Mouse (Mus musculus) liver, postnatal 0 days (tissue): ENCODE data around the gene Parp12. TPM values are rescaled to one million over a fixed set of nuclear protein-coding genes. Genes with fewer than 3 reads are reported as not detected.

Experiments used
- ATAC-seq: fragments of 200-750 bp; cut with Nextera tagmentation; 2 replicates; pipeline ENCODE4 v1.8.0; 2017; ENCODE audit warnings: mild to moderate bottlenecking, moderate library complexity
- DNase-seq: peaks from one replicate; pipeline ENCODE4 v3.0.0-alpha.2; 2016
- H3K27ac ChIP-seq: fragments of 300-500 bp; sonication (generic); 2 replicates; pipeline ENCODE4 v1.5.1; 2014; ENCODE audit warnings: antibody characterized with exemption, moderate library complexity, mild to moderate bottlenecking, low read depth
- H3K27me3 ChIP-seq: fragments of 300-500 bp; sonication (generic); 2 replicates; pipeline ENCODE4 v1.6.1; 2014; ENCODE audit warnings: low read length, control low read depth, mixed read lengths; ENCODE audit not compliant: insufficient read depth
- H3K36me3 ChIP-seq: fragments of 300-500 bp; sonication (generic); replicated peaks from 2 replicates; pipeline ENCODE4 v1.6.1; 2014; ENCODE audit warnings: mild to moderate bottlenecking, control low read depth, low read length, moderate library complexity, mixed read lengths; ENCODE audit not compliant: insufficient read depth
- H3K4me1 ChIP-seq: fragments of 300-500 bp; sonication (generic); 2 replicates; pipeline ENCODE4 v1.6.1; 2014; ENCODE audit warnings: antibody characterized with exemption, mild to moderate bottlenecking, control low read depth; ENCODE audit not compliant: insufficient read depth
- H3K4me2 ChIP-seq: fragments of 300-500 bp; sonication (generic); 2 replicates; pipeline ENCODE4 v1.6.1; 2014; ENCODE audit warnings: low read depth, mild to moderate bottlenecking, low read length, moderate library complexity, mixed read lengths
- H3K4me3 ChIP-seq: fragments of 300-500 bp; sonication (generic); 2 replicates; pipeline ENCODE4 v1.5.1; 2014; ENCODE audit warnings: low read depth, low read length
- H3K9ac ChIP-seq: fragments of 300-500 bp; sonication (generic); replicated peaks from 2 replicates; pipeline ENCODE4 v1.6.1; 2014; ENCODE audit warnings: mild to moderate bottlenecking, moderate library complexity
- H3K9me3 ChIP-seq: fragments of 300-500 bp; sonication (generic); 2 replicates; pipeline ENCODE4 v1.6.1; 2016; ENCODE audit warnings: mild to moderate bottlenecking, control low read depth, low read length, mixed read lengths
- CTCF ChIP-seq: sonication (generic); IDR thresholded peaks from 2 replicates; pipeline ENCODE4 v1.5.1; 2016; ENCODE audit warnings: antibody characterized with exemption, low read depth
- EP300 ChIP-seq: IDR thresholded peaks from 2 replicates; pipeline ENCODE4 v1.6.1; 2016; ENCODE audit warnings: antibody characterized with exemption, low read depth, mild to moderate bottlenecking
- WGBS: fragments of 180-500 bp; shearing (Covaris S2); extraction: QIAGEN DNeasy Blood & Tissue Kit; methylation state at CpG from one replicate; pipeline ENCODE4 v1.1.7; 2014; ENCODE audit not compliant: insufficient replicate concordance; 5-methylcytosine and 5-hydroxymethylcytosine counted together
- polyA plus RNA-seq: library from polyadenylated mRNA; unstranded; fragments of >200 nt; fragmentation: Nextera tagmentation; extraction: Ambion mirVana; gene quantifications from 2 replicates; pipeline ENCODE4 v1.2.1, GENCODE M21; 2015

Parp12 gene
- polyA plus RNA-seq, 1 experiment from 2014 or later, result 6.9 TPM

DNA sequence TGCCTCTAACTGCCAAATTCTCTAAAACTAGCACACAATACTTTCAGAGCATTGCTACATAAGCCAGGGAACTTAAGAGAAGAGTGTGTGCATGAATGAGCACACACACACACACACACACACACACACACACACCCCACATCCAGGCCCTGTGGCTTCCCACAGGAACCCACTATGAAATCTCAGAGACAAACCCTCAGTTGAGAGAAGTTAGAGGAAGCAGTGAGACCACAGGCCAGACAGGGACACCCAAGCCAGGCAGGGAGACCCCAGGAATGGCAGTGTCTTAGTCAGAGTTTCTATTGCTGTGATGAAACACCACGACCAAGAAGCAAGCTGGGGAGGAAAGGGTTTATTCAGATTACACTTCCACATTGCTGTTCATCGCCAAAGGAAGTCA, 54.6 kb downstream of the Parp12 start:
- TF ChIP-seq CTCF (no peak), EP300 (no peak)
- Histone ChIP-seq H3K27me3 (no peaks in the 10 kb centered on the region), H3K9ac (no peak overlapping the region), H3K9me3 (no peaks in the 10 kb centered on the region), H3K27ac (no peak overlapping the region), H3K36me3 (no peaks in the 10 kb centered on the region), H3K4me2 (no peak overlapping the region), H3K4me1 (peaks cover 21% of the 10 kb centered on the region), H3K4me3 (no peak overlapping the region)
- DNase-seq (no peak), ATAC-seq (no peak)
- WGBS, result 26% methylated on average over 2 of the region's 2 CpGs

DNA sequence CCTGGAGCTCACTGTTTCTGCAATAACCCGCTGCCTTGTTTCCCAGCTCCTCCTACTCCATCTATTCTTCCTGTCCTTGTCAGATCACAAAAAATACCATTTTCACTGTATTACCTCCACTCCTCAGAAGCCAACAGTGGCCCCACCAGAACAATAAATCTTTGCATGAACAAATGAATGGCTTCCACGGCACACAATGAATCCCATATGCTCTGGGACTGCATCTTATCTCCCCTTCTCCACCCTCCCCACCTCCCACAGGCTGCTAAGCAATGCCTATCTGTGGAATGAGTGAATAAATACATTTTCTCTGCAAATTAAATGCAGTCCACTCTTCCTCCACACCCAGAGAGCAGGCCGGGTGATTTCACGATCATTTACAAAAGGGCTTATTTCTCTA, 57.0 kb downstream of the Parp12 start:
- Histone ChIP-seq H3K9me3 (no peaks in the 10 kb centered on the region), H3K27ac (no peak overlapping the region), H3K27me3 (no peaks in the 10 kb centered on the region), H3K9ac (no peak overlapping the region), H3K4me2 (no peak overlapping the region), H3K4me3 (no peak overlapping the region), H3K36me3 (no peaks in the 10 kb centered on the region), H3K4me1 (peaks cover 19% of the 10 kb centered on the region)
- no peak for DNase-seq
- ATAC-seq, result no peak
- TF ChIP-seq CTCF, result no peak
- no peak for TF ChIP-seq EP300
- 56% methylated on average over 4 of the region's 4 CpGs for WGBS

GRCm38 (mm10) chr6:39059547-39060497, 58.3 kb downstream of the Parp12 start:
- ATAC-seq, result peak; percentile 72
- DNase-seq, result no peak
- Histone ChIP-seq H3K4me1 (peaks cover 19% of the 10 kb centered on the region), H3K9me3 (no peaks in the 10 kb centered on the region), H3K27ac (peak overlapping the region; percentile 76), H3K4me2 (peak overlapping the region; percentile 26; the same call in 1 of the 2 replicates), H3K36me3 (no peaks in the 10 kb centered on the region), H3K9ac (no peak overlapping the region), H3K4me3 (no peak overlapping the region), H3K27me3 (no peaks in the 10 kb centered on the region)
- TF ChIP-seq CTCF (no peak), EP300 (peak; percentile 45; the same call in 1 of the 2 replicates)
- 24% methylated on average over 12 of the region's 12 CpGs for WGBS

DNA sequence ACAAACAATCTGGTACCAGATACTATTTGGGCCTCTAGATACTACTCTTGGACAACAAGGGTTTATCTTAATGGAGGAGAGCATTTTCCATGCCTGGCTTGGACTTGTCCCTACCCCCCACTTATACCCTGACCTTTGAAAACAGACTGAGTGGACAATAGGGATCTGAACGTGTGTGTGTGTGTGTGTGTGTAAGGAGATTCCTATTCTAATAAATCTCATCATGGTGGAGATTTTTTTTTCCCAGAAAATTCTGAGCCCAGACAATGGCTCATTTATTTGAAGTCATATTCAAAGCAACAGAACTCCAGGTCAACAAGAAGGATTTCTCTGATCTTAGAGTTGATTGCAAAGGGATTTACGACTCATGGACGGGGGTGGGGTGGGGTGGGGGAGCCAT, 59.2 kb downstream of the Parp12 start:
- Histone ChIP-seq H3K27ac (peak overlapping the region; percentile 76), H3K9me3 (no peaks in the 10 kb centered on the region), H3K9ac (no peak overlapping the region), H3K4me1 (peaks cover 19% of the 10 kb centered on the region), H3K27me3 (no peaks in the 10 kb centered on the region), H3K4me2 (no peak overlapping the region), H3K4me3 (no peak overlapping the region), H3K36me3 (no peaks in the 10 kb centered on the region)
- 42% methylated on average over 3 of the region's 3 CpGs for WGBS
- DNase-seq, result no peak
- no peak for ATAC-seq
- TF ChIP-seq EP300 (no peak), CTCF (no peak)

GRCm38 (mm10) chr6:39058389-39058788, 59.8 kb downstream of the Parp12 start:
- H3K36me3 ChIP-seq, result no peaks in the 10 kb centered on the region
- H3K4me2 ChIP-seq, result no peak overlapping the region
- H3K4me3 ChIP-seq, result no peak overlapping the region
- no peaks in the 10 kb centered on the region for H3K27me3 ChIP-seq
- H3K27ac ChIP-seq, result no peak overlapping the region
- H3K4me1 ChIP-seq, result peaks cover 19% of the 10 kb centered on the region
- H3K9me3 ChIP-seq, result no peaks in the 10 kb centered on the region
- 64% methylated on average over 3 of the region's 3 CpGs for WGBS
- TF ChIP-seq CTCF, result peak; percentile 64
- TF ChIP-seq EP300, result no peak
- DNase-seq (peak; percentile 39), ATAC-seq (no peak)
- no peak overlapping the region for H3K9ac ChIP-seq

DNA sequence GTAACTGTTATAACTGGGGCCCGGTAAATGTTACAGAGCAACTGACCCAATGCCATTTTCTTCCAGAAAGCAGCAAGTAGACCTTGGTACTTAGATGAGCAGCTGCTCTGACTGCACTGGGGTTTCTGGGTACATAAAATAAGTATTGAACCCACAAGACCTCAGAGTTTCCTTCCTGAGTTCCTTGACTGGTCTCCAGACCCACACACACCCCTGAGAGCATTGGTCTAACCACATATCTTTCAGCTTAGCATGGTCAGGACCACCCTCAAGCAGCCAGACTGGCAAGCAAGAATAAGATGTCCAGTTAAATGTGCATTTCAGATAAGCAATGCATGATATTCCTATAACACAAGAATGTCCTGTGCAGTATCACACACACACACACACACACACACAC, 61.0 kb downstream of the Parp12 start:
- no peak for ATAC-seq
- no peaks in the 10 kb centered on the region for H3K27me3 ChIP-seq
- H3K4me3 ChIP-seq, result no peak overlapping the region
- TF ChIP-seq CTCF (no peak), EP300 (no peak)
- no peak overlapping the region for H3K9ac ChIP-seq
- H3K4me1 ChIP-seq, result peaks cover 19% of the 10 kb centered on the region
- no peaks in the 10 kb centered on the region for H3K36me3 ChIP-seq
- no peak overlapping the region for H3K4me2 ChIP-seq
- H3K9me3 ChIP-seq, result no peaks in the 10 kb centered on the region
- whole genome bisulfite sequencing, result 44% methylated on average over 1 of the region's 1 CpGs
- no peak overlapping the region for H3K27ac ChIP-seq
- no peak for DNase-seq
